Mouse (Mus musculus) heart, embryonic 12.5 days (tissue): Measurements from ENCODE around the gene Letmd1. TPM values are rescaled to one million over a fixed set of nuclear protein-coding genes. Genes with fewer than 3 reads are reported as not detected.

Experiments
- ATAC-seq: fragments of 200-750 bp; cut with Nextera tagmentation; 2 replicates; pipeline ENCODE4 v1.8.0; 2017; ENCODE audit warnings: moderate TSS enrichment, moderate library complexity; ENCODE audit not compliant: insufficient number of reproducible peaks, low FRiP score
- H3K27ac ChIP-seq: fragments of 300-500 bp; sonication (generic); 2 replicates; pipeline ENCODE4 v1.5.1; 2016; ENCODE audit warnings: mild to moderate bottlenecking, moderate library complexity; ENCODE audit not compliant: poor library complexity, severe bottlenecking
- H3K27me3 ChIP-seq: fragments of 300-500 bp; sonication (generic); replicated peaks from 2 replicates; pipeline ENCODE4 v1.6.1; 2016; ENCODE audit warnings: mild to moderate bottlenecking, moderate library complexity
- H3K36me3 ChIP-seq: fragments of 300-500 bp; sonication (generic); 2 replicates; pipeline ENCODE4 v1.6.1; 2016; ENCODE audit warnings: mild to moderate bottlenecking, moderate library complexity
- H3K4me1 ChIP-seq: fragments of 300-500 bp; sonication (generic); replicated peaks from 2 replicates; pipeline ENCODE4 v1.6.1; 2016; ENCODE audit warnings: mild to moderate bottlenecking
- H3K4me2 ChIP-seq: fragments of 300-500 bp; sonication (generic); 2 replicates; pipeline ENCODE4 v1.6.1; 2016; ENCODE audit warnings: mild to moderate bottlenecking, moderate library complexity
- H3K4me3 ChIP-seq: fragments of 300-500 bp; sonication (generic); 2 replicates; pipeline ENCODE4 v1.5.1; 2016; ENCODE audit warnings: mild to moderate bottlenecking
- H3K9ac ChIP-seq: fragments of 300-500 bp; sonication (generic); 2 replicates; pipeline ENCODE4 v1.6.1; 2016; ENCODE audit warnings: mild to moderate bottlenecking, moderate library complexity
- H3K9me3 ChIP-seq: fragments of 300-500 bp; sonication (generic); replicated peaks from 2 replicates; pipeline ENCODE4 v1.6.1; 2016; ENCODE audit warnings: mild to moderate bottlenecking, moderate library complexity
- WGBS: fragments of 180-500 bp; shearing (Covaris S2); methylation state at CpG from one replicate; pipeline ENCODE4 v1.1.7; 2016; 5-methylcytosine and 5-hydroxymethylcytosine counted together
- polyA plus RNA-seq: library from polyadenylated mRNA; unstranded; fragments of >200 nt; fragmentation: Nextera tagmentation; extraction: Ambion mirVana; gene quantifications from 2 replicates; pipeline ENCODE4 v1.2.1, GENCODE M21; 2016

The Letmd1 gene
- polyA plus RNA-seq, 1 experiment from 2014 or later: 17.7 TPM

GRCm38 (mm10) chr15:100456356-100456991 lies 12.3 kb upstream of the Letmd1 start:
- H3K4me2 ChIP-seq: no peak overlapping the region
- no peaks in the 10 kb centered on the region for H3K9me3 ChIP-seq
- 71% methylated on average over 7 of the region's 7 CpGs for WGBS
- no peak for ATAC-seq
- no peaks in the 10 kb centered on the region for H3K36me3 ChIP-seq
- H3K4me1 ChIP-seq: peaks cover 5% of the 10 kb centered on the region; the same call in 1 of the 2 replicates
- H3K27me3 ChIP-seq: peaks cover 9% of the 10 kb centered on the region; the same call in 1 of the 2 replicates
- no peak overlapping the region for H3K27ac ChIP-seq
- no peak overlapping the region for H3K9ac ChIP-seq
- no peak overlapping the region for H3K4me3 ChIP-seq

- no peak for ATAC-seq
Measured at GRCm38 (mm10) chr15:100457340-100457739, 11.5 kb upstream of the Letmd1 start.

GRCm38 (mm10) chr15:100458055-100458454 lies 10.8 kb upstream of the Letmd1 start:
- no peak for ATAC-seq
- Histone ChIP-seq H3K9ac (no peak overlapping the region), H3K9me3 (no peaks in the 10 kb centered on the region), H3K4me2 (no peak overlapping the region), H3K4me3 (no peak overlapping the region), H3K27me3 (peaks cover 9% of the 10 kb centered on the region; the same call in 1 of the 2 replicates), H3K27ac (no peak overlapping the region), H3K4me1 (peaks cover 10% of the 10 kb centered on the region; the same call in 1 of the 2 replicates), H3K36me3 (no peaks in the 10 kb centered on the region)
- WGBS: 37% methylated on average over 10 of the region's 10 CpGs

More at GRCm38 (mm10) chr15:100457340-100457739, 11.5 kb upstream of the Letmd1 start:
- Histone ChIP-seq H3K9me3 (no peaks in the 10 kb centered on the region), H3K27ac (no peak overlapping the region), H3K27me3 (peaks cover 9% of the 10 kb centered on the region; the same call in 1 of the 2 replicates), H3K36me3 (no peaks in the 10 kb centered on the region), H3K9ac (no peak overlapping the region), H3K4me3 (no peak overlapping the region), H3K4me2 (peak overlapping the region; percentile 42), H3K4me1 (peaks cover 10% of the 10 kb centered on the region; the same call in 1 of the 2 replicates)
- WGBS: 4% methylated on average over 17 of the region's 17 CpGs

- H3K4me2 ChIP-seq: peak overlapping the region; percentile 50
- H3K9ac ChIP-seq: no peak overlapping the region
- H3K9me3 ChIP-seq: no peaks in the 10 kb centered on the region
- peaks cover 10% of the 10 kb centered on the region; the same call in 1 of the 2 replicates for H3K4me1 ChIP-seq
- H3K4me3 ChIP-seq: peak overlapping the region; percentile 2; the same call in 1 of the 2 replicates
- no peak overlapping the region for H3K27ac ChIP-seq
- peaks cover 9% of the 10 kb centered on the region; the same call in 1 of the 2 replicates for H3K27me3 ChIP-seq
- no peaks in the 10 kb centered on the region for H3K36me3 ChIP-seq
- ATAC-seq: peak; percentile 72
- 9% methylated on average over 12 of the region's 12 CpGs for WGBS
Measured at GRCm38 (mm10) chr15:100460942-100461341, 7.9 kb upstream of the Letmd1 start.

- peaks cover 10% of the 10 kb centered on the region; the same call in 1 of the 2 replicates for H3K4me1 ChIP-seq
- peaks cover 9% of the 10 kb centered on the region; the same call in 1 of the 2 replicates for H3K27me3 ChIP-seq
- H3K4me3 ChIP-seq: no peak overlapping the region
- H3K9me3 ChIP-seq: no peaks in the 10 kb centered on the region
- no peak for ATAC-seq
- H3K9ac ChIP-seq: no peak overlapping the region
- 53% methylated on average over 9 of the region's 9 CpGs for WGBS
- H3K27ac ChIP-seq: no peak overlapping the region
- no peaks in the 10 kb centered on the region for H3K36me3 ChIP-seq
- H3K4me2 ChIP-seq: no peak overlapping the region
Measured at GRCm38 (mm10) chr15:100461646-100462045, 7.2 kb upstream of the Letmd1 start.

GRCm38 (mm10) chr15:100462086-100462485 lies 6.7 kb upstream of the Letmd1 start:
- Histone ChIP-seq H3K9ac (no peak overlapping the region), H3K36me3 (no peaks in the 10 kb centered on the region), H3K4me3 (no peak overlapping the region), H3K27me3 (peaks cover 9% of the 10 kb centered on the region; the same call in 1 of the 2 replicates), H3K27ac (no peak overlapping the region), H3K4me2 (no peak overlapping the region), H3K9me3 (no peaks in the 10 kb centered on the region), H3K4me1 (peaks cover 10% of the 10 kb centered on the region; the same call in 1 of the 2 replicates)
- WGBS: 75% methylated on average over 5 of the region's 5 CpGs
- no peak for ATAC-seq

- 28% methylated on average over 6 of the region's 6 CpGs for WGBS
- Histone ChIP-seq H3K36me3 (no peaks in the 10 kb centered on the region), H3K4me1 (peaks cover 17% of the 10 kb centered on the region), H3K9ac (no peak overlapping the region), H3K27me3 (peaks cover 4% of the 10 kb centered on the region; the same call in 1 of the 2 replicates), H3K4me2 (no peak overlapping the region), H3K4me3 (no peak overlapping the region), H3K9me3 (no peaks in the 10 kb centered on the region), H3K27ac (no peak overlapping the region)
- ATAC-seq: no peak
Measured at GRCm38 (mm10) chr15:100463712-100464111, 5.1 kb upstream of the Letmd1 start.

- Histone ChIP-seq H3K4me3 (no peak overlapping the region), H3K9ac (no peak overlapping the region), H3K27ac (no peak overlapping the region), H3K36me3 (no peaks in the 10 kb centered on the region), H3K4me1 (peaks cover 28% of the 10 kb centered on the region), H3K4me2 (no peak overlapping the region), H3K27me3 (no peaks in the 10 kb centered on the region), H3K9me3 (no peaks in the 10 kb centered on the region)
- ATAC-seq: no peak
- 73% methylated on average over 2 of the region's 2 CpGs for WGBS
Measured at GRCm38 (mm10) chr15:100465432-100465831, 3.4 kb upstream of the Letmd1 start.

- WGBS: 51% methylated on average over 6 of the region's 8 CpGs
- Histone ChIP-seq H3K9ac (peak overlapping the region; percentile 90), H3K4me3 (peak overlapping the region; percentile 80), H3K27me3 (no peaks in the 10 kb centered on the region), H3K36me3 (peaks cover 18% of the 10 kb centered on the region), H3K4me2 (peak overlapping the region; percentile 94), H3K4me1 (peaks cover 19% of the 10 kb centered on the region), H3K27ac (no peak overlapping the region), H3K9me3 (no peaks in the 10 kb centered on the region)
- no peak for ATAC-seq
Measured at GRCm38 (mm10) chr15:100467738-100468137, 1.1 kb upstream of the Letmd1 start.

GRCm38 (mm10) chr15:100469189-100469545 lies 344 bp downstream of the Letmd1 start:
- no peaks in the 10 kb centered on the region for H3K27me3 ChIP-seq
- H3K36me3 ChIP-seq: peaks cover 28% of the 10 kb centered on the region
- H3K9me3 ChIP-seq: no peaks in the 10 kb centered on the region
- H3K4me3 ChIP-seq: peak overlapping the region; percentile 80
- H3K4me2 ChIP-seq: peak overlapping the region; percentile 94
- peak overlapping the region; percentile 80; the same call in 1 of the 2 replicates for H3K27ac ChIP-seq
- H3K4me1 ChIP-seq: peaks cover 19% of the 10 kb centered on the region
- 0 out of 2 replicates have a peak, but pooled peaks have one; percentile 16 for ATAC-seq
- 1% methylated on average over 19 of the region's 19 CpGs for WGBS
- H3K9ac ChIP-seq: peak overlapping the region; percentile 90

GRCm38 (mm10) chr15:100470037-100470436 lies 1.2 kb downstream of the Letmd1 start:
- peak overlapping the region; percentile 80 for H3K4me3 ChIP-seq
- H3K4me2 ChIP-seq: peak overlapping the region; percentile 94
- 46% methylated on average over 10 of the region's 10 CpGs for WGBS
- H3K36me3 ChIP-seq: peaks cover 36% of the 10 kb centered on the region
- H3K27me3 ChIP-seq: no peaks in the 10 kb centered on the region
- H3K4me1 ChIP-seq: peaks cover 19% of the 10 kb centered on the region
- no peak overlapping the region for H3K27ac ChIP-seq
- ATAC-seq: no peak
- H3K9ac ChIP-seq: no peak overlapping the region
- H3K9me3 ChIP-seq: no peaks in the 10 kb centered on the region
